Mouse (Mus musculus): ENCODE data around the gene Pnpla5. TPM values are rescaled to one million over a fixed set of nuclear protein-coding genes. Genes with fewer than 3 reads are reported as not detected.

Gene Pnpla5
- polyA plus RNA-seq, 1 experiment from 2014 or later = not detected

DNA sequence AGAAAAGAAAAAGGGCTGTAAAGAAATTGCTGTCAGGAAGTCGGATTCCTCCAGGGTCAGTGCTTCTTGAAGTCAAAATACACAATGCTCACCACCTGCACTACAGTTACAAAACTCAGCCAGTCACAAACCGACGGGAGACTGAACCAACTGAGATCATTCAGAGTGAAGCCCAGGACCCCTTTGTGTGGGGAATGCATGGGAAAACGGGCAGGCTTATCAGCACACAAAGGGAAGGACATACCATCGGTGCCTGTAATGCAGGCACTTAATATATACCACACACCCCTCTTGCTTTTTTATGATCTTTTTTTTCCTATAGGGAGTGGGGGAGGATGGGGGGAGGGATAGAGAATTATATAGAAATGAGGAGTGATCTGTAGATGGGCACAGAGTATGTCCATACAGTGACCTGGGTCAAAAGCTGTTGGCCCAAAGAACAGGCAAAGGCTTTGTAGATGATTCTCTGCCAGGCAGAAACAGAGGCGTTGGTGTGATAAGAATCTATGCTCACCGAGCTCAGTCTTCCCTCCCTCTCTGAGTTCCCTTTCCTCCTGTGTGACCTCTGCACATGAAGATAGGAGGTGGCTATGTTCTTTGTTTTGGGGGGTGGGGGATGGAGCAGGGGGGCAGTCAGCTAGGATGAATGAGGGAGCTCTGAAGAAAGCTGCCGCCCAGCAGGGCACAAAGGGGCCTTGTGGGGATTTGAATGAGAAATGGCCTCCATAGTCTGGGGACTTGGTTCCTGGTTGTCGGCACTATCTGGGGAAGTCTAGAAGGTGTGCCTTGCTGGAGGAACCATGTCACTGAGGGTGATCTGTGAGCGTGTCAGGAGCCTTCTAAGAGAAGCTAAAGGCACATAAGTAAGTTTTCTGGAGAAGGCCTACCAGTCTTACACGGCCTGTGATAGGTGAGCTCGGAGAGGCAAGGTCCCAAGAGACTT is 13.8 kb upstream of the Pnpla5 start:
- no peak for ATAC-seq
- H3K9me3 ChIP-seq = 0 out of 2 replicates have a peak, but pooled peaks cover 2% of the 10 kb centered on the region
- no peak overlapping the region for H3K4me2 ChIP-seq (replicated peaks)
- no peak overlapping the region for H3K4me3 ChIP-seq (replicated peaks)
- no peak overlapping the region for H3K27ac ChIP-seq
- H3K36me3 ChIP-seq = no peaks in the 10 kb centered on the region
- H3K27me3 ChIP-seq = no peaks in the 10 kb centered on the region
- H3K4me1 ChIP-seq (replicated peaks) = peaks cover 26% of the 10 kb centered on the region
- no peak overlapping the region; the same call in 1 of the 2 replicates for H3K9ac ChIP-seq (replicated peaks)
- WGBS = 16% methylated on average over 12 of the region's 12 CpGs

DNA sequence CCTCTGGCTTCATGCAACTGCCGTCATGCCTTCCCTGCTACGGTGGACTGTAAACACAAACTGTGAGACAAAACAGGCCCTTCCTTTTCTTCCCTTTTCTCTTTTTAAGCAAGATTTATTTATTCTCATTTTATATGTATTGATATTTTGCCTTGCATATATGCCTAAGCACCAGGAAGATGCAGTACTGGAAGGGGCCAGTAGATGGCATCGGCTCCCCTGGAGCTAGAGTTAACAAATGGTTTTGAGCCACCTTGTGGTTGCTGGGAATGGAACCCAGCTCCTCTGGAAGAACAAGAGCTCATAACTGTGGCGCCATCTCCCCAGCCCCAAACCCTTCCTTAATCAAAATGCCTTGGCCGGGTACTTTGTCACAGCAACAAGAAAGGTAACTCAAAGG is 12.5 kb upstream of the Pnpla5 start:
- WGBS = 87% methylated on average over 5 of the region's 5 CpGs
- Histone ChIP-seq H3K27me3 (no peaks in the 10 kb centered on the region), H3K9ac (replicated peaks) (no peak overlapping the region), H3K9me3 (0 out of 2 replicates have a peak, but pooled peaks cover 2% of the 10 kb centered on the region), H3K4me1 (replicated peaks) (peaks cover 17% of the 10 kb centered on the region), H3K36me3 (no peaks in the 10 kb centered on the region), H3K27ac (no peak overlapping the region), H3K4me2 (replicated peaks) (no peak overlapping the region), H3K4me3 (replicated peaks) (no peak overlapping the region)
- ATAC-seq = no peak

DNA sequence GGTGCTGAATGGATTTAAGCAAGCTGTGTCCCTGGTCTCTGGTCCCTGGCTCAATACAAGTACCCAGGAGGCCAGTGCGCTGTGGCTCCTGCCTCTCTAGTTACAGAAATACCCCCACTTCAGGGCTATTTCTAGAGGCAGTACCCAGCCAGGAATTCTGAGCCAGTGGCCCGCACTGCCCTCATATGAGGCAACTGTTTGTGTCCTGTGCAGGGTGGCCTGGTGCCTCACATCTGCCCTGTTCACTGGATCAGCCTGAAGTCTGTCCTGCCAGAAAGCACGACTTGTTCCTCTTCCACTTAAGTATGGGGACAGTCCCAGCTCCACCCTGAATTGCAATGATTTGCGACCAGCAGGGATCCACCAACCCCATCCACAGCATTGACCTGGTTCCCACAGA is 10.5 kb upstream of the Pnpla5 start:
- no peak overlapping the region for H3K4me3 ChIP-seq (replicated peaks)

DNA sequence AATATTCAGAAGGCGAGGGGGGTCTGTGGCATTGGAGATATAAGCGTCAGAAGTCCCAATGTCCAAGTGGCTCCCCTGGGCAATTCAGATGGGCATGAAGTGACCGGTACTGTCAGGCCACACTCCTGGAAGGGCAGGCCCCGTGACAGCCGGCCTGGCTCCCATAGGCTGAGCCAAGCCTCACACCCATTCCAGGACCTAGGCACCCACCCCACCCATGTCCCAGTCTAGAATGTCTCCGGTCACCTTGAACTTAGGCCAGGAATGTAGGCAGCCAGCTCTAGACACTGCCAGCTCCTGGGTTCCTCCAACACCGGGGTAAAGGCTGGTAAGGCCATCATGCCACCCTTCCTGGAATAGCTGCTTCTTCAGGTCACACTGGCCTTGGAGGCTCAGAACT is 9.0 kb upstream of the Pnpla5 start:
- no peak for ATAC-seq
- Histone ChIP-seq H3K27ac (no peak overlapping the region), H3K4me3 (replicated peaks) (no peak overlapping the region), H3K36me3 (no peaks in the 10 kb centered on the region), H3K27me3 (no peaks in the 10 kb centered on the region), H3K9me3 (0 out of 2 replicates have a peak, but pooled peaks cover 2% of the 10 kb centered on the region), H3K4me2 (replicated peaks) (no peak overlapping the region), H3K9ac (replicated peaks) (no peak overlapping the region), H3K4me1 (replicated peaks) (peaks cover 6% of the 10 kb centered on the region)
- 93% methylated on average over 7 of the region's 7 CpGs for WGBS

More for the DNA sequence above, 10.5 kb upstream of the Pnpla5 start:
- no peaks in the 10 kb centered on the region for H3K27me3 ChIP-seq
- H3K4me2 ChIP-seq (replicated peaks) = no peak overlapping the region
- H3K27ac ChIP-seq = no peak overlapping the region
- 81% methylated on average over 4 of the region's 4 CpGs for WGBS
- ATAC-seq = no peak
- 0 out of 2 replicates have a peak, but pooled peaks cover 2% of the 10 kb centered on the region for H3K9me3 ChIP-seq
- H3K36me3 ChIP-seq = no peaks in the 10 kb centered on the region
- peaks cover 10% of the 10 kb centered on the region for H3K4me1 ChIP-seq (replicated peaks)
- H3K9ac ChIP-seq (replicated peaks) = no peak overlapping the region

DNA sequence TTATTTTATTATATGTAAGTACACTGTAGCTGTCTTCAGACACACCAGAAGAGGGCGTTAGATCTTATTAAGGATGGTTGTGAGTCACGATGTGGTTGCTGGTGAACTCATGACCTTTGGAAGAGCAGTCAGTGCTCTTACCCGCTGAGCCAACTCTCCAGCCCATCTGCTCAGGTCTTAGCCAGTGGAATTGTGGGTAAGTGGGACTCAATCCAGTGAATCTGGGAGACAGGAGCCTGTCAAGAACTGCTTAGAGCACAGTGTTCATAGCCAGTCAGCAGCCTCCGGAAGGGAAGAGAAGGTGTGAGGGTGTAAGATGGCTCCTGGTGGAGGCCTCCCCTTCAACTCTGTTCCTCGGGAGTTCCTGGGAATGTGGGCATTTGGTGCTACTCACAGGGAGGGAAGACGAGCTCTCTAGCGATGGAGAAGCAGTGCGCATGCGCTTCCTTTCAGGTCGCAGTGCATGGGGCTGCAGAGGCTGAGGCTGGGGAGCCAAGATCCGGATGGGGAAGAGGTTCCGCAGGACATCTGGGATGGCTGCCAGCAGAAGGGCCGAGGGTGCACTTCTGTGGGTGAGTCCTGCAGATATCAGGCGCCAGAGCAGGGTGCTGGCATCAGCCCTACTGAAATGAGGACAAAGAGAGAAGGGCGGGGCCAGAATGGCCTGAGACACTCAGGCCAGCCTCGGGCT is 8.3 kb upstream of the Pnpla5 start:
- Histone ChIP-seq H3K9ac (replicated peaks) (no peak overlapping the region), H3K4me3 (replicated peaks) (no peak overlapping the region), H3K9me3 (0 out of 2 replicates have a peak, but pooled peaks cover 2% of the 10 kb centered on the region), H3K4me1 (replicated peaks) (no peaks in the 10 kb centered on the region), H3K36me3 (no peaks in the 10 kb centered on the region), H3K27me3 (no peaks in the 10 kb centered on the region), H3K27ac (no peak overlapping the region), H3K4me2 (replicated peaks) (no peak overlapping the region)
- ATAC-seq = no peak
- WGBS = 69% methylated on average over 16 of the region's 16 CpGs

DNA sequence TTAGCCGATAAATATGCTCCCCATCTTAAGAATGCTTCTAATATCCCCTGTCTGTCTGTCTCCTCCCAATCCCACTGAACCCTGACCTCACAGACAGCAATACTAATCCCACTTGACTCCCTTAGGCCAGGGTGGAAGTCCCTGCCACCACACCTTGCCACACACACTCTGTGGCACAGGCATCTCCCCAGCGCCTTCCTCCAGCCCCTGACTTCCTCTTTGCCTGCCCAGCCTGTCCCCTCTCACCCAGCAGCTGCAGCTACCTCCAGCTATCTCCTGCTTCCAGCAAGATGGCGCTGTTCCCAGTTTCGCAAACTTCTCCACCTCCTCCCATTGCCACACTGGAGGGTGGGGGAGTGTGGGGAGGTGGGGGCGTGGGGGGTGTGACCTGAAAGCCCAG is 3.9 kb upstream of the Pnpla5 start:
- Histone ChIP-seq H3K9me3 (no peaks in the 10 kb centered on the region), H3K4me1 (replicated peaks) (no peaks in the 10 kb centered on the region), H3K9ac (replicated peaks) (no peak overlapping the region), H3K4me2 (replicated peaks) (no peak overlapping the region), H3K4me3 (replicated peaks) (no peak overlapping the region), H3K36me3 (no peaks in the 10 kb centered on the region), H3K27ac (no peak overlapping the region), H3K27me3 (no peaks in the 10 kb centered on the region)
- 42% methylated on average over 5 of the region's 5 CpGs for WGBS
- ATAC-seq = no peak

DNA sequence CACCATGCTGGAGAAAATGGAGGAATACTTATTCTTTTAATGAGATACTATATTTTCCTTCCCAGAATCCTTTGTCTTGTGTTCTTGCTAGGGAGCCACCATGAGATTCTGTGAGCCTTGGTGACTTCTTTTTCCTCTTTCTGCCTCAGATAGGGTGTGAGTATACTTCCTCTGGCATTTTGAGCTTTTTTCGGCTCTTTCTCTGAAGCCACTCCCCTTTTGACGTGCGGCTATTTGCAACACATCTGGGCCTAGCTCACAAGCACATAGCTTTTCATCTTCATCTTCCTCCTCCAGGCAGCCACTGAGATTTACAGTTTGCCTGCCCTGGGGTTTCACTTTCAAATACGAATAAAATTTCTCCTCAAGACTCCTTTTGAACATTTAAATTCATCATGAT is 3.5 kb upstream of the Pnpla5 start:
- no peak overlapping the region for H3K9ac ChIP-seq (replicated peaks)
- ATAC-seq = no peak

DNA sequence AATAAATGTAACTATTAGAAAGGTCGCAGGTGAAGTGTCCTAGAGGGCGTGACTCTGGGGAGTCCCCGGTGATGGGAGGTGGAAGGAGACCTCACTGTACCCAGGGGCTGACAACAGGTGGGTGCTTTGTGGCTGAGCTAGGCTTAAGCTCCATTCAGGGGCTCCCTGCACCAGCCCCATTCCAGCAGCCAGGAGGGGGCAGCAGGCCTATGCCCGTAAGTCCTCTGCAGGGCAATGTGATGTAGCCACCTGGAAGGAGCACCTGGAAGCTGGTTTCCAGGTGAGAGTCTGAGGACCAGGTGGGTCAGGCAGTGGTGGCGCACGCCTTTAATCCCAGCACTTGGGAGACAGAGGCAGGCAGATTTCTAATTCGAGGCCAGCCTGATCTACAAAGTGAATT is 1.1 kb upstream of the Pnpla5 start:
- H3K9ac ChIP-seq (replicated peaks) = no peak overlapping the region
- no peaks in the 10 kb centered on the region for H3K4me1 ChIP-seq (replicated peaks)
- H3K36me3 ChIP-seq = no peaks in the 10 kb centered on the region
- ATAC-seq = no peak
- no peak overlapping the region for H3K27ac ChIP-seq
- H3K9me3 ChIP-seq = no peaks in the 10 kb centered on the region
- WGBS = 80% methylated on average over 7 of the region's 7 CpGs
- H3K4me3 ChIP-seq (replicated peaks) = no peak overlapping the region
- H3K4me2 ChIP-seq (replicated peaks) = no peak overlapping the region
- no peaks in the 10 kb centered on the region for H3K27me3 ChIP-seq

More for the DNA sequence above, 3.5 kb upstream of the Pnpla5 start:
- 80% methylated on average over 4 of the region's 4 CpGs for WGBS
- no peak overlapping the region for H3K4me2 ChIP-seq (replicated peaks)
- H3K4me3 ChIP-seq (replicated peaks) = no peak overlapping the region
- H3K27me3 ChIP-seq = no peaks in the 10 kb centered on the region
- no peaks in the 10 kb centered on the region for H3K9me3 ChIP-seq
- no peaks in the 10 kb centered on the region for H3K4me1 ChIP-seq (replicated peaks)
- H3K27ac ChIP-seq = no peak overlapping the region
- H3K36me3 ChIP-seq = no peaks in the 10 kb centered on the region

DNA sequence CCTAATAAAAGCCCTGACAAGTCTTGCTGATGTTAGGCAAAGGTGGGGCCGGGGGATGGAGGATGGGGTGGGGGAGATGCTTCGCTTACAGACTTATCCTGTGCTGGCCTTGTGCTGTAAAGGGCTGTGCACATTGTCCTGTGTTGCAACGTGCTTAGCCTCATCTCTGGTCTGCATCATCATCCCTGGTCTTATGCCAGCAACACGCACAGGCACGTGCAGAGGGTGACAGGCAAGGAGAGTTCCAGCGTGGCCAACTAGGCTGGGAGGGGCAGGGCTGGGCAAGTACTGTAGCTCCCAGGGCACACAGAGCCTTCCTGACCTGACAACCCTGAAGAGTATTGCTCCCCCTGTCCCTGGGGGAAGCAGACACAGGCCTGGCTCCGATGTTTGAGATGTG is 1.9 kb downstream of the Pnpla5 start:
- Histone ChIP-seq H3K27me3 (no peaks in the 10 kb centered on the region), H3K4me3 (replicated peaks) (no peak overlapping the region), H3K27ac (no peak overlapping the region), H3K4me2 (replicated peaks) (no peak overlapping the region), H3K9me3 (no peaks in the 10 kb centered on the region), H3K36me3 (no peaks in the 10 kb centered on the region), H3K9ac (replicated peaks) (no peak overlapping the region), H3K4me1 (replicated peaks) (no peaks in the 10 kb centered on the region)
- no peak for ATAC-seq
- 82% methylated on average over 7 of the region's 7 CpGs for WGBS

DNA sequence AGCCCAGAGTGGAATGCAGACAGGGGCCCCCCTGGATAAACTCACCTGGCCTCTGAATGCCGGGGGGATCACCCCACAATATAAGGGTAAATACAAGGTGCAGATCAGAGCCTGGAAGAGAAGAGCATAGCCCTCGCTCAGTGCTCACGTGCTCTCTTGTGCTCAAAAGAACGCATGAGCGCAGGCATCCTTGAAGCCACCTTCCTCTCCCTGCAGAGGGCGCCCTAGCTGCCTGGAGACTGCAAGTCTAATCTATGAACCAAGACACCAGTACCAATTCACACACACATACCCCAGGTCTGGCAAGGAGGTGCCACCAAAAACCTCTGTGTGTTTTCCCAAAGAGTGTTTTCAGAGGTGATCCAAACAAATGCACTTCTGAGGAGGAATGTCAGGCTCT is 2.4 kb downstream of the Pnpla5 start:
- 25% methylated on average over 6 of the region's 6 CpGs for WGBS
- peak; percentile 40; the same call in 1 of the 2 replicates for ATAC-seq
- Histone ChIP-seq H3K27me3 (no peaks in the 10 kb centered on the region), H3K4me3 (replicated peaks) (no peak overlapping the region), H3K4me2 (replicated peaks) (no peak overlapping the region), H3K36me3 (no peaks in the 10 kb centered on the region), H3K4me1 (replicated peaks) (no peaks in the 10 kb centered on the region), H3K9ac (replicated peaks) (no peak overlapping the region), H3K9me3 (no peaks in the 10 kb centered on the region), H3K27ac (no peak overlapping the region)

DNA sequence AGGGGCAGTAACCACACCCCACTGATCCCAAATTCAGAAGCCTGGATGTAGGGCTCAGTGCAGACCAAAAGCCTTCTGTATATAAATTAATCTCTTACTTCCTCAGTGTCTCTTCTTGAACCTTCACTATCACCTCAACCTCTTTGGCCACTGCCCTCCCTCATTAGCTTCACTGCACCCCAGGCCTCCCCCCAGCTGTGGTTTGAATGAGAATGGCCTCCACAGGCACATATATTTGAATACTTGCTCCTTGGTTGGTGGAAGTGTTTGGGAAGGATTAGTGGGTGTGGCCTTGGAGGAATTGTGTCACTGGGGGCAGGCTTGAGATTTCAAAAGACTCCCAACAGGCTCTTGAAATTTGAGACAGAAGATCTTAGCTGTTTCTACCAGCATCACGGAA is 6.5 kb downstream of the Pnpla5 start:
- H3K4me2 ChIP-seq (replicated peaks) = no peak overlapping the region
- no peak for ATAC-seq
- H3K36me3 ChIP-seq = no peaks in the 10 kb centered on the region
- no peaks in the 10 kb centered on the region for H3K9me3 ChIP-seq
- 90% methylated on average over 1 of the region's 1 CpGs for WGBS
- no peaks in the 10 kb centered on the region for H3K27me3 ChIP-seq
- H3K27ac ChIP-seq = no peak overlapping the region
- no peak overlapping the region for H3K9ac ChIP-seq (replicated peaks)
- no peaks in the 10 kb centered on the region for H3K4me1 ChIP-seq (replicated peaks)
- no peak overlapping the region for H3K4me3 ChIP-seq (replicated peaks)

DNA sequence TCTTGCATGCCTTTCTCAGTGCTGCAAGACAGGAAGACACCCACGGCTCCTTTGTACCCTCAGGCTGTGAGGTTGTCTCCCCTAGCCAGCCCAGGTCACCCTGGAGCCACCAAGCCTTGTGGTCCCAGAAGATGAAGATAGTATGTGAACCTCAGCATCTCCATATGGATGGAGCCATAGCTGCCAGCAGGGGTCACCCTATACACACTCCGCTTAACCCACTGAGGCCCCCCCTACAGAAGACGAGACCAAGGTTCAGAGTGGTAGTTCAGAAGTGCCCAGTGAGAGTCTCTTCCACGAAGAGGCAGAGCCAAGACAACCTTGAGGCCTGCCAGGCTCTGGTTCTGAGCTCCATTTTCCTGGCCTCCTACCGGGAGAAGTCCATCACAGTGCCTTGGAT is 7.2 kb downstream of the Pnpla5 start:
- ATAC-seq = no peak
- Histone ChIP-seq H3K36me3 (no peaks in the 10 kb centered on the region), H3K4me1 (replicated peaks) (no peaks in the 10 kb centered on the region), H3K9me3 (no peaks in the 10 kb centered on the region), H3K27me3 (no peaks in the 10 kb centered on the region), H3K9ac (replicated peaks) (no peak overlapping the region), H3K4me3 (replicated peaks) (no peak overlapping the region), H3K4me2 (replicated peaks) (no peak overlapping the region), H3K27ac (no peak overlapping the region)
- 67% methylated on average over 5 of the region's 5 CpGs for WGBS

Data from midbrain, embryonic 13.5 days (tissue).